Mouse (Mus musculus) midbrain, postnatal 0 days (tissue): ENCODE results near the gene Pde4b. TPM values are rescaled to one million over a fixed set of nuclear protein-coding genes. Genes with fewer than 3 reads are reported as not detected.
"Not testable (repeated sequence)": the region's sequence is repeated elsewhere in the genome, so short reads cannot be mapped to it uniquely, and the experiment has no call there.

ENCODE experiments used
- ATAC-seq: fragments of 200-750 bp; cut with Nextera tagmentation; 2 replicates; pipeline ENCODE4 v1.8.0; 2017; ENCODE audit warnings: moderate number of reproducible peaks, mild to moderate bottlenecking, moderate TSS enrichment, moderate library complexity; ENCODE audit not compliant: low FRiP score
- DNase-seq: peaks from one replicate; pipeline ENCODE4 v3.0.0-alpha.2; 2015; ENCODE audit warnings: low spot score
- H3K27ac ChIP-seq: fragments of 300-500 bp; sonication (generic); 2 replicates; pipeline ENCODE4 v1.5.1; 2014; ENCODE audit warnings: low read depth, mild to moderate bottlenecking, low read length, mixed read lengths
- H3K27me3 ChIP-seq: fragments of 300-500 bp; sonication (generic); 2 replicates; pipeline ENCODE4 v1.6.1; 2014; ENCODE audit warnings: low read length, control low read depth, mixed read lengths; ENCODE audit not compliant: insufficient read depth
- H3K36me3 ChIP-seq: fragments of 300-500 bp; sonication (generic); 2 replicates; pipeline ENCODE4 v1.6.1; 2014; ENCODE audit warnings: low read length, control low read depth, mixed read lengths; ENCODE audit not compliant: insufficient read depth
- H3K4me1 ChIP-seq: fragments of 300-500 bp; sonication (generic); 2 replicates; pipeline ENCODE4 v1.6.1; 2014; ENCODE audit warnings: mild to moderate bottlenecking, control low read depth, antibody characterized with exemption, low read length, mixed read lengths; ENCODE audit not compliant: insufficient read depth
- H3K4me2 ChIP-seq: fragments of 300-500 bp; sonication (generic); 2 replicates; pipeline ENCODE4 v1.6.1; 2014; ENCODE audit warnings: low read depth, mild to moderate bottlenecking, low read length, mixed read lengths; ENCODE audit not compliant: poor library complexity, severe bottlenecking
- H3K4me3 ChIP-seq: fragments of 300-500 bp; sonication (generic); 2 replicates; pipeline ENCODE4 v1.5.1; 2014; ENCODE audit warnings: low read depth, mild to moderate bottlenecking, low read length, moderate library complexity
- H3K9ac ChIP-seq: fragments of 300-500 bp; sonication (generic); replicated peaks from 2 replicates; pipeline ENCODE4 v1.6.1; 2014; ENCODE audit warnings: mild to moderate bottlenecking, low read length, moderate library complexity, mixed read lengths; ENCODE audit not compliant: poor library complexity, severe bottlenecking
- H3K9me3 ChIP-seq: fragments of 300-500 bp; sonication (generic); 2 replicates; pipeline ENCODE4 v1.6.1; 2016; ENCODE audit warnings: low read length, control low read depth
- CTCF ChIP-seq: IDR thresholded peaks from 2 replicates; pipeline ENCODE4 v1.5.1; 2016; ENCODE audit warnings: antibody characterized with exemption, mild to moderate bottlenecking
- WGBS: fragments of 180-500 bp; shearing (Covaris S2); extraction: QIAGEN DNeasy Blood & Tissue Kit; methylation state at CpG from one replicate; pipeline ENCODE4 v1.1.7; 2014; 5-methylcytosine and 5-hydroxymethylcytosine counted together
- polyA plus RNA-seq: library from polyadenylated mRNA; unstranded; fragments of >200 nt; fragmentation: Nextera tagmentation; extraction: Ambion mirVana; gene quantifications from 2 replicates; pipeline ENCODE4 v1.2.1, GENCODE M21; 2015
- total RNA-seq: library from RNA; depleted of rRNA; stranded (reverse); fragments of >200 nt; gene quantifications from 2 replicates; pipeline ENCODE4 v1.2.3, GENCODE M21; 2014; rRNA removed

The Pde4b gene
- total RNA-seq, result 90.1 and 98.3 TPM in 2 replicates
- polyA plus RNA-seq, result 65.5 and 70.0 TPM in 2 replicates

DNA sequence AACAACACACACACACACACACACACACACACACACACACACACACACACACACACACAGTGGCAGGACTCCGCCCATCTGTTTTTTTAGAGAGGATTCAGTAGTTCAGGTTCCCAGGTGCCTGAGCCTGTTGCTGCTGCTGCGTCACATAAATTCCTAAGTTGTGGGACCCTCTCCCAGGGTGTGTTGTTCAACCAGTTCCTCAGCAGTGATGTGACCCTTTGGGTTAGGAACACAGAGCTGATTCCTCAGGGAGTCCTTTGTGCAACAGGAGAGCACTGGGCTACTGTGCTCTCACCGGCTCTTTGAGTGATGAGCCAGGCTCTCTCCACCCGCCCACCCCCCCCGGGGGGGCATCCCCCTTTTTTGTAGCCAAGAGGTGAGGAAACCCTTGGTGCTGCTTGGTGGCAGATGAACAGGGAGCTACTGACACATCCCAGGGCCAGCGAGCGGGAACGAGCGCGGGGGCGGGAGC is at the start of gene Pde4b:
Gene Pde4b, plus strand, starts transcription at position 453 of the 475 bp plus-strand sequence.
- no peak for TF ChIP-seq CTCF

DNA sequence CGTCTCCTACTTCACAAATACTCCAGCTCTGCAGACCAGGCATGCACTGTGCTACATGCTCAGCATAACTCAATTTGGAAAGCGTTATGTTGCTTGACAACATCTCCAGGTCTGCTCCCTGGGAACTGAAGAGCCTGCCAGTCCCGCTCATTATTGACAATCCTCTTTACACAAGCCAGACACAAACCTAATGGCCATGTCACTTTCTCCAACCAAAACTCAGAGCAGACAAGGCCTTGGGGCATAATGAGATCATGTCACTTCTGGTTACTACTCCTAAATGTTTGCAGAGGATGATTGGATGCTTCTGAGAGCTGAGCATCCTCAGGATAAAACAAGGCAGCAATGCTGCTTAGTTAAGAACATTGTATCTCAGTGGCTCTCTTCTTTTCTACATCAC is 47.2 kb upstream of the Pde4b start:
- Histone ChIP-seq H3K9me3 (no peaks in the 10 kb centered on the region), H3K36me3 (no peaks in the 10 kb centered on the region), H3K4me3 (no peak overlapping the region), H3K27me3 (no peaks in the 10 kb centered on the region), H3K9ac (no peak overlapping the region), H3K4me2 (no peak overlapping the region), H3K27ac (no peak overlapping the region), H3K4me1 (no peaks in the 10 kb centered on the region)
- no peak for TF ChIP-seq CTCF
- 68% methylated on average over 3 of the region's 3 CpGs for WGBS
- ATAC-seq (no peak), DNase-seq (no peak)

More for the DNA sequence above, at the start of gene Pde4b:
- H3K4me2 ChIP-seq, result peak within 1 kb of the TSS; percentile 98
- peak within 1 kb of the TSS; percentile 55 for H3K27ac ChIP-seq
- H3K4me1 ChIP-seq, result no peaks in the 10 kb centered on the region
- no peaks in the 10 kb centered on the region for H3K27me3 ChIP-seq
- H3K9ac ChIP-seq, result peak within 1 kb of the TSS; percentile 76
- peak; percentile 71 for ATAC-seq
- no peaks in the 10 kb centered on the region for H3K36me3 ChIP-seq
- H3K9me3 ChIP-seq, result no peaks in the 10 kb centered on the region
- peak within 1 kb of the TSS; percentile 76 for H3K4me3 ChIP-seq
- under 1% methylated on average over 10 of the region's 11 CpGs for WGBS
- DNase-seq, result no peak

DNA sequence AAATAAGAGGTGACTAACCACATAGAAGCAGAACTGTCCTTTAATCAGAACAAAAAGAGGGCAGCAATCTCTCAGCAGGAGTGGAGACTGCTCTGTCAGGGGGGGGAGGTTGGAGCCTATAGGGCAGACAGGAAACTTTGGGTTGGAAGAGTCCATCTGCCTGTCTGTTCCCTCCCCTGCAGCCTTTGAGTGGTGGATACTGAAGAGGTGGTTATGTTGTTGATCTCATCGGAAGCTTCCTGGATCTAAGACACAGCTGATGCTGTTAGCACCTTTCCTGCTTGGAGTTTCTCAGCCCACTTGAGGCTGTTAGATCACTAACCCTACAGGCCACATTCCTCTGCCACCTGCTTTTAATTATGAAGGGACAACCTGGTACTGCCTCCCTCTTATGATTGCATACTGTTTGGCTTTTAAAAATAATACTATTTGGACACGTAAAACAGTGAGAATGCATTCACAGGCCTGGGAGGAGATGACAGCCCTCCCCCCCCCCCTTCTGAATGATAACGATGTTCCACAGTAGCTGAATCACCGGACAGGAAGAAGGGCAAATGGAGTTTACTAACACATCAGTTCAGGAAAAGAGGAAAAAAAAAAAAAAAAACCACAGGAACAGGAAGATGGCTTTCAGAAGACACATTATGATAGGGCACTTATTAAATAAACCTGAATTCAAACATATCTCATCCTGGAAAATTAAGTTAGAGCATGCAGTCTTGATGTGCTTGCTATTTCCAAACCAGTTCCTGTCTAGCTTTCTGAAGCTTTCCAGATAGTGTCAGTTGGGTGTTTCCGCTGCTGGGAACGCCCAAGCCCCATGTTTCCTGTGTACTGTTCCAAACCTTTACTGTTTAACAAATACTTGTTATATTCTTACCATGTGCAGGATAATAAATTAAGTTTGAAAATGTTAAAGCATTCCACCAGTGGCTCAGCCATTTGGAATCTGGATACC is 41.9 kb upstream of the Pde4b start:
- H3K4me2 ChIP-seq, result no peak overlapping the region
- no peak overlapping the region for H3K4me3 ChIP-seq
- 75% methylated on average over 6 of the region's 6 CpGs for WGBS
- no peak for TF ChIP-seq CTCF
- DNase-seq, result no peak
- no peak overlapping the region for H3K27ac ChIP-seq
- no peak for ATAC-seq
- H3K9ac ChIP-seq, result no peak overlapping the region
- no peaks in the 10 kb centered on the region for H3K27me3 ChIP-seq
- no peaks in the 10 kb centered on the region for H3K36me3 ChIP-seq
- H3K9me3 ChIP-seq, result no peaks in the 10 kb centered on the region
- H3K4me1 ChIP-seq, result no peaks in the 10 kb centered on the region

DNA sequence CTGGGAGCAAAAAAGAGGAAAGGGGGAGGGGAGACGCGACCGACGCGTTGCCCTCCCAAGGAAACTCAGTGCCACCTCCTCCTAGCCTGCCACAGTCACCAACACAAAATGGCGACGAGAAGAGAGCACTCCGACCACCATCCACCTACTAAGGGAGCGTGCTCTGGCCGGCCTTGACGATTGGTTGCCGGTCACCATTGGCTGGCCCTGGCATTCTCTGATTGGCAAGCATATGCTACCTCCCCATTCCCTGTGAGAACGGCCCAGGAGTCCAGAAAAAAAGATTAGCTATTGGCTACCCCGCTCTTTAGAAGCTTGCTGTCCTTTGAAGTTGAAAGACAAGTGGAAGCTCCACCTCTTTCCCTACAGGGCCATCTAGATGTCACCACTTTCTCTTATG is 38.0 kb upstream of the Pde4b start:
- H3K27ac ChIP-seq, H3K27me3 ChIP-seq, H3K4me2 ChIP-seq, H3K4me3 ChIP-seq, H3K36me3 ChIP-seq, DNase-seq, H3K9me3 ChIP-seq, H3K9ac ChIP-seq, H3K4me1 ChIP-seq: not testable (repeated sequence)
- 95% methylated on average over 14 of the region's 14 CpGs for WGBS
- ATAC-seq, result 0 out of 2 replicates have a peak, but pooled peaks have one; percentile 76

DNA sequence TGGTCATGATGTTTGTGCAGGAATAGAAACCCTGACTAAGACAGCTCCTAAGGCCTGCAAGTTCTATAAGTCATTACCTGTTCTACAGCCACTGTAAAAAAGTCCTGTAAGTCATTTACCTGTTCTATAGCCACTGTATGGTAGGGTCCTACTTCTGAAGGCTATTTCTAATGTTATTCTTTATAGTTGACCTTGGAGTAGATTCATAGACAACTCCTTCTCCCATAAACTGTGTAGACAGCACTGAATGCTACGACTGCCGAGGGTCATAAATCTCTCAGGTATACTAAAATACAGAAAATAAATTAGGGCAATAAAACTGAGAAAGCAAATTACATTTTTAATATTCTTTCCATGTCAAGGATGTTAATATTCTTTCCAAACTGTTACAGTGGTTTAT is 26.0 kb upstream of the Pde4b start:
- H3K27ac ChIP-seq, result no peak overlapping the region
- H3K4me2 ChIP-seq, result no peak overlapping the region
- WGBS, result 91% methylated on average over 2 of the region's 2 CpGs
- no peak for ATAC-seq
- no peak overlapping the region for H3K4me3 ChIP-seq
- H3K27me3 ChIP-seq, result no peaks in the 10 kb centered on the region
- no peak for TF ChIP-seq CTCF
- H3K9me3 ChIP-seq, result no peaks in the 10 kb centered on the region
- no peaks in the 10 kb centered on the region for H3K4me1 ChIP-seq
- DNase-seq, result no peak
- H3K9ac ChIP-seq, result no peak overlapping the region
- no peaks in the 10 kb centered on the region for H3K36me3 ChIP-seq

DNA sequence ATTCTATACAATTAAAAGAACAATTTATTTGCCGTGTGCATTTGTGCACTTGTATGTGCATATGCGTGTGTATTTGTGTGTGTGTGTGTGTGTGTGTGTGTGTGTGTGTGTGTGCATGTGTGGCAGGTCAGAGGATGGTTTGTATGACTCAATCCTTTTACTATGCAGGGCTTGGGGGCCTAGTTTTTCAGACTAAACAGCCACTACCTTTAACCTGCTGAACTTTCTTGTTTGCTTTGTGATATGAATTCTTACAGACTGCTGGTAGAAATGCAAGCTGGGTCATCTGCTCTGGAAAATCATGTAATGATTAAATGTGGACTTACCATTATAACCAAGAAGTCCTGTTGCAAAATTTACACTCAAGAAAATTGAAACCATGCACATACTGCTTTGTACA is 18.0 kb upstream of the Pde4b start:
- Histone ChIP-seq H3K4me1 (no peaks in the 10 kb centered on the region), H3K4me3 (no peak overlapping the region), H3K9me3 (no peaks in the 10 kb centered on the region), H3K27me3 (no peaks in the 10 kb centered on the region), H3K36me3 (no peaks in the 10 kb centered on the region), H3K27ac (no peak overlapping the region), H3K9ac (no peak overlapping the region), H3K4me2 (no peak overlapping the region)
- no peak for ATAC-seq
- 90% methylated on average over 2 of the region's 2 CpGs for WGBS
- no peak for TF ChIP-seq CTCF
- no peak for DNase-seq
